ENCODE assay signal across 18 mouse cellular contexts in the genomic region with DNA sequence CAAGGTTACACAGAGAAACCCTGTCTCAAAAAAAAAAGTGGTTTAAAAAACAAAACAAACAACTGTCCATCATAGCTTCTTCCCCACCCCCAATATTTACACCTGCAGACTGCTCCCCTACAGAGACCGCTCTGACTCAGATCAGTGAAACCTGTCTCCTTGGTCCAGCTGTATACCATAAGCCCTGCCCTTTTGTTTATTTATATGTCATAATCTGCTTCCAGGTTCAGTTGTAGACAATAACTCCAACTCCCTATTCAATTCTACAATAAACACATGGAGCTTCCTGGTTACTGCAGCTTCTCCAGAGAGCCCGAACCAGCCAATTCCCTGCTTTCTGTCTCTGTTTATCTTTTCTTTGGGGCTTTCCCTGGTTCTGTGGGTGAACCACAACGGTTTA. TPM values are rescaled to one million over a fixed set of nuclear protein-coding genes. Genes with fewer than 3 reads are reported as not detected.
"Had no signal": no experiment of that assay in that cellular context is flagged by ENCODE, and none has a peak within 500 bp of the region (broad histone marks: within the 10 kb centered on the region; RNA-seq: fewer than 3 reads in every experiment).

No protein-coding gene starts in this region.

- H3K9ac ChIP-seq: kidney, embryonic 15.5 days; liver, embryonic 14.5 days; liver, postnatal 0 days had no signal

- H3K4me3 ChIP-seq: kidney, embryonic 15.5 days; left cerebral cortex, adult 2 months had no signal

- DNase-seq: kidney, adult 11 months; kidney, adult 8-10 months; kidney, postnatal 10 days; kidney, postnatal 36 days; layer of hippocampus, postnatal 36 days; liver, postnatal 0 days; midbrain, embryonic 14.5 days; thymus, adult 2 months; thymus, postnatal 14 days; thymus, postnatal 4 days had no signal

- H3K27me3 ChIP-seq: kidney, embryonic 15.5 days had no signal

- ATAC-seq: liver, postnatal 0 days had no signal

- H3K27ac ChIP-seq: kidney, embryonic 15.5 days; left cerebral cortex, adult 2 months; liver, embryonic 14.5 days had no signal

- H3K9me3 ChIP-seq: kidney, embryonic 15.5 days had no signal

- H3K4me1 ChIP-seq: kidney, embryonic 15.5 days had no signal

- H3K4me2 ChIP-seq: kidney, embryonic 15.5 days; midbrain, embryonic 11.5 days had no signal

- H3K36me3 ChIP-seq: kidney, embryonic 15.5 days had no signal

RNA-seq across cellular contexts. Expression of a gene that starts 42.6 kb away (rescaled TPM):
- total RNA-seq: megakaryocyte progenitor cell, adult 5-6 weeks; megakaryocyte-erythroid progenitor cell, adult 5-6 weeks had no signal
- polyA plus RNA-seq: small intestine, adult 2 months; spleen, adult 2 months had no signal
